In genomic region chr1:134645408-134646200, GRCm38 (mm10) we compare ENCODE assay signal across 8 mouse cellular contexts. TPM values are rescaled to one million over a fixed set of nuclear protein-coding genes. Genes with fewer than 3 reads are reported as not detected.
DNase-seq lines count a peak whose midpoint lies in the region; ATAC-seq and TF ChIP-seq lines count a peak whose summit lies in the region.

No protein-coding gene starts in this region.

- peaks cover 95% of the 10 kb centered on the region for H3K27me3 ChIP-seq in heart, embryonic 13.5 days (replicated peaks)
- H3K27me3 ChIP-seq in heart, adult 2 months (ENCODE audit: control insufficient read depth, insufficient read depth, low read length), result peaks cover 14% of the 10 kb centered on the region
- peaks cover 73% of the 10 kb centered on the region for H3K27me3 ChIP-seq in hindbrain, embryonic 12.5 days
- H3K27me3 ChIP-seq in midbrain, embryonic 13.5 days, result peaks cover 74% of the 10 kb centered on the region

- H3K27ac ChIP-seq in heart, embryonic 13.5 days (replicated peaks), result no peak overlapping the region
- no peak overlapping the region for H3K27ac ChIP-seq in heart, adult 2 months
- H3K27ac ChIP-seq in hindbrain, embryonic 12.5 days, result no peak overlapping the region
- H3K27ac ChIP-seq in midbrain, embryonic 13.5 days, result no peak overlapping the region

- H3K4me2 ChIP-seq in heart, embryonic 13.5 days, result peak overlapping the region; percentile 91
- peak overlapping the region; percentile 83 for H3K4me2 ChIP-seq in hindbrain, embryonic 12.5 days (replicated peaks)
- H3K4me2 ChIP-seq in midbrain, embryonic 13.5 days (replicated peaks), result peak overlapping the region; percentile 80

- peak overlapping the region; percentile 61 for H3K4me3 ChIP-seq in heart, embryonic 13.5 days
- no peak overlapping the region for H3K4me3 ChIP-seq in heart, adult 2 months
- H3K4me3 ChIP-seq in hindbrain, embryonic 12.5 days, result peak overlapping the region; percentile 44
- peak overlapping the region; percentile 50 for H3K4me3 ChIP-seq in midbrain, embryonic 13.5 days (replicated peaks)

- peak overlapping the region; percentile 72; the same call in 1 of the 2 replicates for H3K9ac ChIP-seq in heart, embryonic 13.5 days
- no peak overlapping the region for H3K9ac ChIP-seq in heart, adult 2 months (ENCODE audit: low read depth, low read length)
- no peak overlapping the region for H3K9ac ChIP-seq in hindbrain, embryonic 12.5 days
- H3K9ac ChIP-seq in midbrain, embryonic 13.5 days (replicated peaks), result no peak overlapping the region; the same call in 1 of the 2 replicates

- no peaks in the 10 kb centered on the region for H3K9me3 ChIP-seq in heart, embryonic 13.5 days
- H3K9me3 ChIP-seq in hindbrain, embryonic 12.5 days (replicated peaks), result no peaks in the 10 kb centered on the region
- no peaks in the 10 kb centered on the region for H3K9me3 ChIP-seq in midbrain, embryonic 13.5 days

- intact Hi-C loops in heart, adult 2 months (cut with DNase I), result no loop called here

- no peak for DNase-seq in heart, adult 2 months
- peak; percentile 49 to 57 for DNase-seq in cerebellum, postnatal 10 days
- DNase-seq in adrenal gland, postnatal 10 days, result no peak
- DNase-seq in urinary bladder, postnatal 36 days (ENCODE audit: low spot score in 2 of 2), result no peak
- no peak for DNase-seq in spleen, postnatal 36 days (ENCODE audit: low spot score in 2 of 2)

- H3K79me2 ChIP-seq in heart, adult 2 months (replicated peaks; ENCODE audit: control insufficient read depth, insufficient read depth, low read length), result no peaks in the 10 kb centered on the region

- 15% methylated on average over 16 of the region's 16 CpGs for WGBS in heart, embryonic 13.5 days
- 23% methylated on average over 16 of the region's 16 CpGs for WGBS in heart, adult 2 months
- whole genome bisulfite sequencing in hindbrain, embryonic 12.5 days, result 16% methylated on average over 16 of the region's 16 CpGs
- 18% methylated on average over 16 of the region's 16 CpGs for WGBS in midbrain, embryonic 13.5 days

- H3K36me3 ChIP-seq in heart, embryonic 13.5 days, result no peaks in the 10 kb centered on the region
- H3K36me3 ChIP-seq in heart, adult 2 months (ENCODE audit: control insufficient read depth, insufficient read depth, low read length), result no peaks in the 10 kb centered on the region
- no peaks in the 10 kb centered on the region for H3K36me3 ChIP-seq in hindbrain, embryonic 12.5 days
- H3K36me3 ChIP-seq in midbrain, embryonic 13.5 days, result no peaks in the 10 kb centered on the region

- TF ChIP-seq EP300 in heart, adult 2 months (IDR thresholded peaks at IDR 0.05; ENCODE audit: insufficient read depth, low read depth, low read length), result no peak

- no peak for TF ChIP-seq CTCF in heart, adult 2 months (IDR thresholded peaks at IDR 0.05)

- no peak for TF ChIP-seq POLR2A in heart, adult 2 months (IDR thresholded peaks at IDR 0.05; ENCODE audit: insufficient read depth, low read depth, low read length)

- ATAC-seq in heart, embryonic 13.5 days (ENCODE audit: extremely low read depth, insufficient number of reproducible peaks, low FRiP score, low TSS enrichment), result no peak
- ATAC-seq in hindbrain, embryonic 12.5 days (ENCODE audit: low FRiP score), result no peak
- ATAC-seq in midbrain, embryonic 13.5 days, result no peak

- peaks cover 17% of the 10 kb centered on the region for H3K4me1 ChIP-seq in heart, embryonic 13.5 days
- H3K4me1 ChIP-seq in heart, adult 2 months (ENCODE audit: control insufficient read depth, insufficient read depth, low read length), result no peaks in the 10 kb centered on the region
- H3K4me1 ChIP-seq in hindbrain, embryonic 12.5 days, result peaks cover 23% of the 10 kb centered on the region
- H3K4me1 ChIP-seq in midbrain, embryonic 13.5 days (replicated peaks), result peaks cover 18% of the 10 kb centered on the region

RNA-seq across cellular contexts. Expression of gene Syt2, which starts 0.9 kb away (rescaled TPM):
- 0.08 and 0.20 TPM in 2 replicates for polyA plus RNA-seq in heart, embryonic 13.5 days (2015; fragmentation: Nextera tagmentation; extraction: Ambion mirVana)
- under 1 TPM in 1 of 2 experiments, not detected in 1; 0.05 TPM for total RNA-seq in heart, adult 2 months (2021)
- polyA plus RNA-seq in heart, adult 2 months (2012; rRNA removed), result 0.04 and 0.06 TPM in 2 replicates
- polyA plus RNA-seq in hindbrain, embryonic 12.5 days (2016; fragmentation: Nextera tagmentation; extraction: Ambion mirVana), result 4.1 and 4.5 TPM in 2 replicates
- 2.3 and 2.4 TPM in 2 replicates for polyA plus RNA-seq in midbrain, embryonic 13.5 days (2015; fragmentation: Nextera tagmentation; extraction: Ambion mirVana)
- total RNA-seq in adrenal gland, postnatal 10 days (2021), result 1 to 10 TPM; 1.3 to 5.2 TPM

Comparison
In these comparisons a context has a peak if more than half of its experiments do, and no peak if none do; other contexts are left out.
1. DNase-seq: peak in cerebellum, postnatal 10 days (2 of 2); none in heart, adult 2 months (0 of 2), adrenal gland, postnatal 10 days (single experiment), urinary bladder, postnatal 36 days (0 of 2) and spleen, postnatal 36 days (0 of 2).
2. Peak in every context shown above with its lines, with median percentiles within 50 percentile points of each other: H3K4me2 ChIP-seq.